Mouse (Mus musculus) liver, postnatal 0 days (tissue): ENCODE measurements around the gene Nacc1.
A peak's percentile ranks its signal among the peaks of the same experiment; 100 is the strongest.

Experiments
- CTCF ChIP-seq: sonication (generic); IDR thresholded peaks from 2 replicates; pipeline ENCODE4 v1.5.1; 2016; ENCODE audit warnings: antibody characterized with exemption, low read depth
- EP300 ChIP-seq: IDR thresholded peaks from 2 replicates; pipeline ENCODE4 v1.6.1; 2016; ENCODE audit warnings: antibody characterized with exemption, low read depth, mild to moderate bottlenecking

- peak; percentile 35 for TF ChIP-seq CTCF
- no peak for TF ChIP-seq EP300
Observed at GRCm38 (mm10) chr8:84689091-84689915, 1.6 kb upstream of the Nacc1 start.
